Mouse (Mus musculus): ENCODE measurements at regions not wholly inside any gene's neighbourhood (a gene's known extent, or its start where the extent isn't known, plus 50 kb on each side); places are given as distances from the start of the nearest gene placed in this dataset.

DNA sequence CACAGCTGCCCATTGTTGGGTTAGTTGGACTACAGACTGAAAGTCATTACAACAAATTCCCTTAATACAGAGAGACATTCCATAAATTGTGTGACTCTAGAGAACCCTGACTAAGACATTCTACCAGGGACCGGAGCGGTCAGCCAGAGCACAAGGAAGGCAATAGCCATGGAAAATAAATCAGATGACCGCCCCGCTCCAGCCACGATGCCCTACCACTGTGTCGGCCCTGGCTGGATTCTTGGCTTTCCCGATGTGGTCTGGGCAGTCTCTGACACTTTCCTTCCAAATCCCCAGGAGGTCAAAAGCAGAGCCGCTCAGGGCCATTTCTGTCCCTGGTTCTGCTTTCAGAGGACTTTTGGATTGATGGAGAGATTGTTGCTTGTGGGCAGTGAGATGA, 57.8 kb downstream of the Lsm3 start:
- DNase-seq = no peak

DNA sequence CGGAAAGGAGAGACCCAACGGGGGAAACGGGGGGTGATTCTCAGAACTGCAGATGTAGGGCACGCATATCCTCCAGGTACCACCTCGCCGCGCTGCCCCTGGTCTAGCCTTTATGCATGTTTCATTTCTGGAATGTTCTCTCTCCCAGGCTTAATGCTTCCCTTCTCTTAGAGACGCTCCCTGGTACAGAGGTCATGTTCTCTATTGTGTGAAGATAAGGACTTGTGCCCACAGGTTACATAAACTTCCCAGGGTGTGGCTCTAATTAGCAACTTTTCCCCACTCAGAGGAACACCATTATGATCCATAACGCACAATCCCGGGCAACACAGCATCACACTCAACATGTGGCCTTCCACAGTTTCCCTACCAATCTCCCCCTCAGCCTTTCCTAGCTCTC, 58.7 kb downstream of the Lsm3 start:
- DNase-seq = no peak

DNA sequence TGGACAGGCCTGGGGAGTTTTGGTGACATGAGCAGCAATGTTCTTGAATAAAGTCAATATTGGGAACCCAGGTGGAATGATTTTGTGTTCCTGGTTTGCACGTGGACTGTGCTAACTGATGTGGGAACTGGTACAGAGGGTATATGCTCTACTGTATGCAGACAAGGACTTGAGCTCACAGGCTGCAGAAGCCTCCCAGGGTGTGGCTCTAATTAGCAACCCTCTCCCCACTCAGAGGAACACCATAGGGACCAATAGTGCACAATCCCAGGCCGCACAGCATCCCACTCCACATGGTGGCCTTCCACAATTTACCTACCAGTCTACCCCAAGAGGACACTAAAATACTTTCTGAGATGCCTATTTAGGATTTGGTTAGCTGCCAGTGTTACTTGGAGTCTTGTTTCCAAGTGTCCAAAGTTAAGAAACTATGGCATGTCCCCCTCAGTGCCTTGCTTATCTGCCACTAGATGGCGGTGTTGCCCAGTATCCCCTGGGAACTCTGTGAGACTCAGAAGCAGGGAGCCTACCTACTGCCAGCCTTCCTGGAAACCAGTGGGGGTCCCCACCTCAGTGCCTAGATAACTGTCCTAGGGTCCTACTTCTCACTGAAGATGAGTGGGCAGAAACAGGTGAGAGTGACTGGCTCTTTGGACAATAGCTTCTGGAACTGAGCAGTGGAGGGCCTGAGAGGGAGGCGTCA, 60.1 kb downstream of the Lsm3 start:
- DNase-seq = peak; percentile 69

DNA sequence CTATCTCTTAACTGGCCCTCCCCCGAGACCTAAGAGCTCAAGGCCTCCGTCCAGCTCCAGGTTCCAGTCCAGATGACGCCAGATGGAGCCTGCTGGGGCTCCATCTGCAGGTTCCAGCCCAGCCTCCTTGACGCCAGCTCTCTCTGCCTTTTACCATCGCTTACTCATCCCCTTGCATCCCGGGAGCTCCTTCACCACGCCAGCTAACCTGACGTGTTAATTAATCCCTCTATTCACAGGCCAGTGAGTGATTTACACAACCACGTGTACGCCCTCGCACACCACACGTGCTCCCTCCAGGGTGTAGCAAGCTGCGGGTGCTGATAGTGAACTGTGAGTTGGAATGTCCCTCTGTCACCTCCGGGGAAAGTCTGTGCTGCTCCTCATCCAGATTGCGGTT, 61.2 kb downstream of the Lsm3 start:
- DNase-seq = no peak

DNA sequence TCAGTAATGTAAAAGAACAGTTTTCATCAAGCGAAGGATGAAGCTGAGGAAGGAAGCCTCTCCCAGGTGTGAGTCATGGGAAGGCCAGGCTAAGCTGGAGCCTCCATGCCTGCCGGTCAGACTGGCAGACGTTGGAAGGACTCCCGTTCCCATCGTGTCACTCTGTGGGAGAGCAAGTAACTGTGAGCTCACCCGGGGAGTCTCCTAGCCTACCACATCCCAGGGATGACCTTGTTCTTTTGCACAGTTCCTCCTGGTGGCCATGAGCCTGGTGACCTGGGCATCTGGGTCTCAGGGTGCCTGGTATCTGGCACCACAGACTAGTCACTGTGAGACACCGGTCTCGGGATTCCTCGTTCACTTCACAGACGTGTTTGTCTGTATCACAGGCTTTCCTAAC, 63.9 kb downstream of the Lsm3 start:
- no peak for DNase-seq

DNA sequence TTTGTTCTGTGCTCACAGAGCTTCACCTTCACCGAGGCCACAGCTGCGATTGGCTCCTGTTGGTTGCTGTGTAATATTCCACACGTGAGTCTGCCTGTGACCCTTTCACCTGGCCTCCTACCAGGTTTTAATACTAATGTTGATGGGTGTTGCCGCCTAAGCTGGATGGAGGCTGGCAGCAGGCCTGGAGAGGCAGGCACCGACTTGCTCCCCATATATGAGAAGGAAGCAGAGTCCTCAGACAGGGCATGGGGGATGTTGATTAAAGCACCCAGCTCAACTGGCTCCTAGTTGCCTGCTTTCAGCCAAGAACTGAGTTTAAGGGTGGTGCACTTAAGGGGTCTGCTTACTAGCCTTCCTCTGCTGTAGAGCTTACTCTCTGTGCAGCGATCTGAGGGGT, 64.9 kb downstream of the Lsm3 start:
- no peak for DNase-seq

DNA sequence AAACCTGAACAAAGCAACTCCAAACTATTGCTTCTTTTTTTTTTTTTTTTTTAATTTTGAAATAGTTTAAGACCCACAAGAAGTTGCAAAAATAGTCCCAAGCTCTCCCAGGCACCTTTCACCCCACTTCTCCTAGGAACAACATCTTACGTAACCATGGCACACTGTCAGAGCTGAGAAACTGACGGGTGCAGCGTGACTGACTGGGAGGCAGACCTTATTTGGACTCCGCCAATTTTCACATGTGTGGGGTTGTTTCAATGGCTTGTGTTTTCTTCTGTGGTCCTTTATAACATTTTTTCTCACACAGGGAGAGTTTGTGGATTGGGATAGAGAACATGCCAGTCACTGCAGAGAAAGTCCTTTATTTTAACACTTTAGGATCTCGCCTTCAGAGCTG, 66.6 kb downstream of the Lsm3 start:
- DNase-seq = no peak

DNA sequence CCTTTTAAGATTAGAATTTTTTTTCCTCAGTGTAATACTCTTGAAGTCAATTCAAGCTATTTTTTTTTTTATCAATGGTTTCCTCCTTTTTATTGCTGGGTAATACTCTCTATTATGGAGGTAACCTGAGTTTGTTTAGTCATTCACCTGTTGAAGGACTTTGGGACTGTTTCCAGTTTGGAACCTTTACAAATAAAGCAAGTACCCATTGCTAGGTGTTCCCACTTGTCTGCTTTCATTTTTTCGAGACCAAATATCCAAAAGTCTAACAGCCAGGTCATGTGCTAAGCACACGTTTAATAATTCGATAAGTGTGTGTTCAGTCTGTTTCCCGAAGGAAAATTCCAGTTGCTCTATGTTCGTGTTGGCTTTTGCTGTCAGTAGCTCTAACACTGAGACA, 67.6 kb downstream of the Lsm3 start:
- no peak for DNase-seq

DNA sequence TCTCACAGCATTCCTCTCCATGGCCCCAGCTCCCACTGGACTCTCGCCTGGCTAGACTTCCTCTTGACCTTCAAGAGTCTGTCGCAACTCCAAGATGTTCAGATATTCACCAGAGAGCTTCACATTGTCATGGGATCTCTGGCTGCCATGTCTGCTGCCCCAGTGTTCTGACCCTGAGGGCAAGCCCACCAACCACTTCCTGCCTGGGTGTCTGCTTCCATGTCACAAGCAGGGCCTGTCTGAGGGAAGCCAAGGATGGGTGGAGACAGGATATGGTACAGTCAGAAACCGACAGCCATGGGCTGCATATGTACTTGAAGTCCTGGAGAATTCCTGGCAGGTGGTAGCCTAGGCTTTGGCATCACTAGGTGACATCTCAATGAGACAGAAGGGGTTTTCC, 69.8 kb downstream of the Lsm3 start:
- DNase-seq = no peak

DNA sequence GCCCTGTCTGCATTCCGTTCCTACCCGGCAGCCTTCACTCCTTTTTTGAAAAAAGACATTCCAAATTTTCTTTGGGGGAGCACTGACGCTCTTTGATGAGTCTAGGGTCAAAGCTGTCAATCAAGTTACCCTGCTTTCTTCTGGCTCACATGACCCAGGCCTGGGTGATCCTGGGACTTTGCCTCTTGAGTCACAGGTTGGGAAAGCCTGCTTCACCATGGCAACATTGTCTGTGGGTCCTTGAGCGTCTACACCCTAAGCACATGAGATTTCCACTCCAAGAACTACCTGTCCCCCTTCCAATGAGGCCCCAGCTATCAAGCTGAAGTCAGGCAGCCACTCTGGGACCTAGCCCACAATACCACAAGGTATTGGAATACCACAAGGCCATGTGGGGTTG, 73.5 kb downstream of the Lsm3 start:
- no peak for DNase-seq

DNA sequence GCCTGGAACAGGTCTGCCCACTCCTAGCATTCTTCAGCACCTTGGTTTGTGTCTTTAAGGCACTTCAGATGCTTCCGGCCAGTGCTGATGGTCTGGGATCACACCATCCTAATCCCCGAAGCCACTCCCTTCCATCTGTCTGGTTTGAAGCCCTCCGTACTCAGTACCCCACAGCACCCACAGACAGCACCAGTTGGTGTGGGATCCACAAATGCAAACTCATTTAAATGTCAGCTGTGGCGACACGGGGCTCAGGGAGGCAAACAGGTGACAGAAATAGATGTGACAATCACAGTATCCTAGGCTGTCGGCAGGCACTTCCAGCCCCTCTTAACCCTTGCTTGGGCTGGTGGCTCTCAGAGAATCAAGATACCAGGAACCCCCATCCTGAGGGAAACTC, 74.7 kb downstream of the Lsm3 start:
- no peak for DNase-seq

DNA sequence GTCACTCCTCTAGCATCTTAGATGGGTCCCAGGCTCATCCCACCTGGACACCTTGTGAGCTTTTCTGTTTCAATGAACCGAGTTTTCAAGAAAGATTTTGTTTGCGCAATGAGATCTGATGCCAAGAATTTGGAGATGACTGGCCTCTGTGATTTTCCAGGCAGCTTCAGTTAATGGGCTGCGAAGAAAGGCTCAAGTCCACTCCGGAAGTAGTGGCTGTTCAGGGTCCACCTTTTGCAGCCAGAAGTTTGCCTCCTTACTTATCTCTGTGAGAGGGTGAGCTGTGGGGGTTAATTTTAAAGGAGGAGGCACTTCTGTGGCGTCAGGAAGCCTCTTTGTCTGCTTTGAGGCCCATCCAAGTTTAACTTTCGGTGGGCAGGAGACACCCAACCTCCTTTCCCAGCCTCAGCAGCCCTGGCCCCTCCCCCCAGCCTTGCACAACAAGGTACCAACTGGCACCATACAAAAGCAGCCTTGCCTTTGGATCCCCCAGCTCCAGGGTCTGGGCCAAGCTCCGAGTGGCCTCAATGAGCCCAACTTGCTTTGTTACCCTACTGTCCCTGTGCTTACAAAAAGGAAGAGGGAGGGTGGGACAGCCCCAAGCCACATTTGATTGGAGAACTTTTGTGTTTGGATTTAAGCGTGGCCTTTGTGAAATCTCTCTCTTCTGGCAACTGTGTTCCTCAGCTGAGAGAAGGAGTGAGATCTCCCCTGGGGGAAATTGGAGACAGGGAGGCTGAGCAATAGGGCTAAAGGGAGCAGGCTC, 75.3 kb downstream of the Lsm3 start:
- peak; percentile 48 for DNase-seq

DNA sequence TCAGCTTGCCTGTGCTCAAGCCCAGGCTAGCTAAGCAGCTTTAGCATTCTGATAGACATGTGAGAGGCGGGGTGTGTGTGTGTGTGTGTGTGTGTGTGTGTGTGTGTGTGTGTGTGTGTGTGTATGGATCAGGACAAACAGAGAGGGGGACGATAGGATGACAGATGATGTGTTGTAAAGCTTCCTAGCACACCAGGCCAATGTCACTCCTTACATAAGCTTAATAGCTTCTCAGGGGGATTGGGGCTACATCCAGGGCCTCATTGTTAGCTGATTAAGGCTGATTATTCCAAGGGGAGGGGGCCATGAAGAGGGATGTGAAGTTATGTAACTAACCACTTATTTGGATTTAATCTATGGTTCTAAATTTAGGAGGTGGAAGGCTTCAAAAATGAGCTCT, 76.9 kb downstream of the Lsm3 start:
- DNase-seq = no peak

DNA sequence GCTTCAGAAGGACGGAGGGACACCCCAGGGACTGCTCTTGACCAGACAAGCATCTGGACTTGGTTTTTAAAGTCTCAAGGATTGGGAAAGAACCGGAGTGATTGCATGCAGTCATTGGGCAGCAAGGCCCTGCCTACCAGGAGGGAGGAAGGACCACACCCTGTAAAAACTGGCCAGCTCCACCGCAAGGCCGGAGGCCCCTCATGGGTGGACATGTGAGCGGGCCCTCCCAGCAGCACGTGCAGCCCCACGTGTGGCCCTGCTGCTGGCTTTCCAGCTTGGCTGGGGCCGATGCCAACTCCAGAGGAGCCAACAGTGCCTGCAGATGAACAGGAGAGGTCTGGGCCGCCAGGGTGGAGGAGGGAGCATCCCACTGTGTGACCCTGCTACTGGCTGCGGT, 83.2 kb downstream of the Lsm3 start:
- DNase-seq = peak; percentile 95

DNA sequence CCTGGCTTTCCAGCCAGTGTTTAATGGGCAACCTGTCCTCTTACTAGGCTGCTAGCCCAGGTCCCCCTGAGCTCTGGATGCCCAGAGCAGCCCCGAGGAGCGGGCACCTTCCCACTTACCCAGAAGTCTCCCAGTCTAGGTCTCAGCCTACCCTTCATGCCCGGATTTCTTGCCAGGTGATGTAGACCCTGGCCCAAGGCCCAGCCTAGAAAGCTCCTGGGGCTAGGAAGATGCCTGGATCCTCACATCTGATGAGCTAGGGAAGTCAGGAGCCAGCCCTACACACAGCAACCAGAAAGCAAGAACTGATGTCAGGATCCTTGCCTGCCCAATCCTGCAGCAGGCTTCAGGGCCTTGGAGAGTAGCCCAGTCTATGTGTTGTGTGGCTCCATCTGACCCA, 83.7 kb upstream of the Slc6a6 start:
- DNase-seq = no peak

DNA sequence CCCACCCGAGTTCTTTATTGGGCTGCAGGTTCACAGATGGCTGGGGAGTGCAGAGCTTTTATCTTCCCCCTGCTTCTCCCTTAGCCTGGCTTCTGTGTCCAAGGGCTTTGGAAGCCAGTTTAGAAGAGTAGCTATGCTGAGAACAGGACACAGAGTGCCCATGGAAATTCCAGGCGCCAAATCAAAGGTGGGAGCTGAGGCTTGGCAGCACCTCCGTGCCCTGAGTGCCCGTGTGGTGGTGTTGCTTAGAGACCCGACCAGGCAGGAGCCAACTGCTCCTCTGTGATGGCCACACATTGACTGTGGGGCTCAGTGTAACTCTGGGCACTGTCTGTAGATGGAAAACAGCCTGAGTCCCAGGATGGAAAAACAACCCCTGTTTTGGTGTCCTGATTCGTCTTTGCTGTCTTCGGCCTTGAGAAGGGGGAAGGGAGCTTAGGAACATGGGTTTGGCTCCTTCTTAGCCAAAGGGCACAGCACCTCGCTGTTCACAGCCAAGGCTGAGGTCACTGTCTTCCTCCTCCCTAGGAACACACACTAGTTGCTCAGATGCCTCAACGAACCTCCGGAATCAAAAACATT, 77.1 kb upstream of the Slc6a6 start:
- no peak for DNase-seq

DNA sequence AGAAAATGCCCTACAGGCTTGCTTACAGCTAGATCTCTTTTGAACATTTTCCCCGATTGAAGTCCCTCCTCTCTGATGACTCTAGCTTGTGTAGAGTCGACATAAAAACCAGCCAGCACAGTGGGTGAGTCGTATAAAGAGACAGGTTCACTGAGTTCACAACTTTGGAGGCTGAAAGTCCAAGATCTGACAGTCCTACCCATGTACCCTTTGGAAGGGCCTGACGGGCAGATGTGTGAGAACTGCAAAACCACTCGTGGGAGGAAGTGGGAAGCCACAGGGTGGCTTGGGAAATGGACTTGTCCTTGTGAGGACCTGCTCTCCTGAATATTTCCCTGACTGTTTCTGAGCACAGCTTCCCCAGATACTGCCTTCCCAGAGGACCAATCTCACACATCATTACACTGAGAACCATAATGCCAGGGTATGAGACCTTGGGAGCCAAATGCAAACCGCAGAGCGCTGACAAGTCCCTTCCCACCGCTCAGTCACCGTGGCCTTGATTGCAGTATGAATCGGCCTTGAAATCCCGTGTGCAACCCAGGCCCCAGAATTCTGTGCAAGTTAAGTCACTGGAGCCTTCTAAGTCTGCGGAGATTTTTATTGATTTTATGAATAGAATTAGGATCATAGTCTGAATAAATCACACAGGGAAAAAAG, 76.1 kb upstream of the Slc6a6 start:
- DNase-seq = no peak

DNA sequence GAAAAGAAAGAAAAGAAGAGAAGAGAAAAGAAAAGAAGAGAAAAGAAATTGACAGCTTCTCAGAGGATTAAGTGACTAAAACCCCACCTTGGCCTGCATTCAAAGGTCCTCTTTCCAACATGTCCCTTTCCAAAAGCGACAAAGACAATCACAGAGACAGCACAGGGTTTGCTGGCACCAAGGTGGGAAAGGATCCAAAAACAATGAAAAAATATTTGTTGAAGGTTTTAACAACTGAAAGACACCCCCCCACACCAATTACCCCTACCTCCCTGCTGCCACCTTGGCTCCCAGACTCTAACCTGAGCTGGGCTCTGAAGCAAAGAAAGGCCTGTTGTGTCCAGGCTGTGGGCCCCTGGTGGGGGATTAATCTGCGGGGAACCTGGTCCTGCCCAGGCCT, 74.2 kb upstream of the Slc6a6 start:
- no peak for DNase-seq

DNA sequence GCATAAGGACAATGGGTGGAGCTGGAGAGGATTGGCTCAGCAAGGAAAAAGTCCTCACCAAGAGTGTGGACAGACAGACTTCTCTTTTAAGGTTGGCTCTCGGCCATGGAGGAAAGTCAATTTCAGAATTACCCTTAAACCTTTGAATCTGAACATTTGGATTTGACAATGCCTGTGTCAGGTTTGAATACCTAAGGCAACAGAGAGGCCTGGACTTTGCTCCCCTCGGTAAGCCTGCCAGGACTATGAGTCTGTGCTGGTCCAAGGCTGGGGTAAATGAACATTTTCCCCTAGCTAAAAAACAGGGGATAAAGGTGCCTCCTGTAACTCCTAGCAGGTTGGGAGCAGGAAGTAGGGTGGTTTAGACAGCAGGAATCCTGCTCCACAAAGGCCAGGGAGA, 68.8 kb upstream of the Slc6a6 start:
- no peak for DNase-seq

DNA sequence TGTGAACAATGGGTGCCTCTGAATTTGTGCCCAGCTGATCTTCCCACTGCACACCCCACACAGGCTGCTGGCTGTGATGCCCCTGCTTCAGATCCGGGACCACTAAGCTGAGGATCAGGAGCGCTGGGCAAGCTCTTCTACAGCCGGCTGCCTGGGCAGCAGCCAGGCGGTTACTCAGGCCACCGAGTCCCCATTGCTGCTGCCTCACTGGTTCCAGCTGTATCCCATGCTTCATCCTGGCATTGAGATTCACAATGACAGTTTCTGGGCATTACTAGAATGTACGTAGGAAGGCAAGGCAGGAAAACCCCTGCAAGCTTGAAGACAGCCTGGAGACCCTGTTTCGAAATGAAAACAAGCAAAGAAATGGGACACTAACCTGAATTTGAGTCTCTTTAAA, 67.3 kb upstream of the Slc6a6 start:
- DNase-seq = peak; percentile 18

DNA sequence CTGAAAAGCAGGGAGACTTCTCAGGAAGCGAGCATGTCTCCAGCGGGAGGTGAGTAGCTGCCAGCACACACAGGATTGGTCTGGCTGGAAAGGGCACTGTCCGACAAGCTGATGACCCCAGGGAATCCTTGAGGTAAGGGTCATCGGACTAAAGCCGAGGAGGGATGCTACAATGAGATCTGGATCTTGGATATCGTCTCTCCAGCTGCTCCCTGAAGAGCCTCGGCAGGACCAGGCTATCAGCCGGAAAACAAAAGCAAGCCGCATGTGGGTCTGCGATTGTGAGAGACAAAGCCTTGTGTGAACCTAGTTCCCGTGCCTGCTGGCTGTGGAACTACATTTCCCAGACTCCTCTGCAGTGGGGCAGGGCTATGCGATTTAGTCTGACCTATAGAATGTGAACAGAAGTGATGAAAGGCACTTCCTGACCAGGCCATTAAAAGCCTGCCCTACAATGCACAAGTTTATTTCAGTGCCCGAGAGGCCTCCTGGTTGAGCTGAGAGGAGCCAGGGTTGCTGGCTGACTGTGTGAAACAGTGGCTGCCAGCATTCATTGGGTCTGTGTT, 66.7 kb upstream of the Slc6a6 start:
- DNase-seq = no peak

DNA sequence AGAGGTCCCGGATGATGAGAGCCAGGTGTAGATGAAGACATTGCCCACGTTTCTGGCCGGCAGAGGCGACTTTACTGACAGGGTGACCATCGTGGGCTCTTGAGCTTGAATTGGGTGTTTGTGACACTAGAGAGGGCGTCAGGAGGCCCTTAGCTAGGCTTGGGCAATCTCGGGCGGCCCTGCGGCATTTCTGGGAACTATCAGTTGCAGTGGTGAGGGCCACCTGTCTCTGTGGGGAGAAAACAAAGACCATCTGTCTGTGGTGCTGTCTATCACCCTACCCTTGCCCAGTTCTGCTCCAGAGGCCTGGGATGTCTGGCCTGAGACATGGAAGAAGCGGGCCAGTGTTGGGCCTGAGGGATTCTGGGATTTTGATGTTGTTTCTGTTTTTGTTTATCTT, 66.2 kb upstream of the Slc6a6 start:
- DNase-seq = no peak

DNA sequence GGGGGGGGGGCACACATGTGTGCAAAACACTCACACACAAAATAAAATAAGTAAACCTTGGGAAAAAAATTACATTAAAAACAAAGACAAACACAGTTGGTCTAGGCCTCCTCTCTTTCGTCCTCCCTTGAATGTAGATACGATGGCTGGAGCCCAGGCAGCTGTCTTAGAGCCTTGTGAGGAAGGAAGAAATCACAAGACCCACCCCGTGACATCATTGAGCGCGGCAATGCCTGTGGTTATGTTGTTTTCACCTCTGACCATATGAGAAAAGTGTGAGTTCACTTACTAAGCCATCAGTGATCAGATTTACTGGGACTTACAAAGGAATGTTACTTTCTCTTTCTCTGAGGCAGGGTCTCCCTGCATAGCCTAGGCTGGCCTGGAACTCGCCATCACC, 64.8 kb upstream of the Slc6a6 start:
- DNase-seq = no peak

All from gastrocnemius, postnatal 10 days (tissue).